Mouse (Mus musculus): ENCODE measurements around the gene Syne1.

Syne1 gene

DNA sequence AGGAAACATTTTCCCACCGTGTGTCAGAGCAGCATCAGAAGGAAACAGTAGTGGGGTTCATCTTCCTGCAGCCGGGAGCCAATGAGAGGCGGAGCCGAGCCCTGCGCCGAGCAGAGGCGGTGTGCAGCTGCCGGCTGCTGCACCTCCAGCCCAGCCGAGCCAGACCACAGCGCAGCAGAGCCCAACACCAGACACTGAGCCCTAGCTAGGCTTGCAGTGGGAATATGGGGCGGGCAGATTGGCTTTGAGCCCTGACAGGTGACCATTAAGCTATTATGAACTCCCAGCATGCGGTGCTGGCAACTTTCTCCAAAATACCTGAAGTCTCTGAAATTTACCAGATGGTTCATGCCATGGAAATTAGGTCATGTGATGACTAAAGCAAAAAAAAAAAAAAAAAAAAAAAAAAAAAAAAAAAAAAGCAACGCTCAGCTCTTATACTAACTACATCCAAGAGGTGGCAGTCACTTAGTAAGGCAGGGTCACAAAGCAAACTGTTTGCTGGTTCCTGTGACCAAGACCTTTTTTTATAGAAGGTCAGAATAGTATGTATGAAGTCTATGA lies 356.5 kb downstream of the Syne1 start:
- DNase-seq = peak; percentile 59

DNA sequence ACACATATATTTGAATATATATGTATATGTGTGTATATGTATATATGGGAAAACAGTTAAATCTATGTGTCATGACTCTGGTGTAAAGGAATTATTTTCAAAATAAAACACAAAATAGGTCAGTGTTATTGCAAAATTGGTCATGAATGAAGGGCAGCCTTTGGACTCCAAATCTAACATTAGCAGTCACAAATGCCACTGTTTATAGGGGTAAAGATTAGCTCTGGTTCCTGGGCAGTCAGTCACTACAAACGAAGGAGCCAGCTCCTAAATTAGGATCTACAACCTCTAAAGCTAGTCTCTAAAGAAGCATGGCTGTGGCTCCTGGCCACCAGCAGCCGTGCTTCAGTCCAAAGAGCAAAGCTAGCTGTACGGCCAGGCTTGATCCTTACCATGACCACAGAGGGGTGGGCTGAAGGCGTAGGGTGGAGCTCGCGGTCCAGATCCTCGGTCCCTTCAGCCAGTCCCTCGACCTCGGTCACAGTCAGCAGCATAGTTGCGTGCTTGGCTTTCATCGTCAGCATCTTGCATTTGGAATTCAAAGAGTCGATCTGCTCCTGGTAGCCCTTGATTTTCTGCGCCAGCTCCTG lies 357.1 kb downstream of the Syne1 start:
- no peak for DNase-seq

DNA sequence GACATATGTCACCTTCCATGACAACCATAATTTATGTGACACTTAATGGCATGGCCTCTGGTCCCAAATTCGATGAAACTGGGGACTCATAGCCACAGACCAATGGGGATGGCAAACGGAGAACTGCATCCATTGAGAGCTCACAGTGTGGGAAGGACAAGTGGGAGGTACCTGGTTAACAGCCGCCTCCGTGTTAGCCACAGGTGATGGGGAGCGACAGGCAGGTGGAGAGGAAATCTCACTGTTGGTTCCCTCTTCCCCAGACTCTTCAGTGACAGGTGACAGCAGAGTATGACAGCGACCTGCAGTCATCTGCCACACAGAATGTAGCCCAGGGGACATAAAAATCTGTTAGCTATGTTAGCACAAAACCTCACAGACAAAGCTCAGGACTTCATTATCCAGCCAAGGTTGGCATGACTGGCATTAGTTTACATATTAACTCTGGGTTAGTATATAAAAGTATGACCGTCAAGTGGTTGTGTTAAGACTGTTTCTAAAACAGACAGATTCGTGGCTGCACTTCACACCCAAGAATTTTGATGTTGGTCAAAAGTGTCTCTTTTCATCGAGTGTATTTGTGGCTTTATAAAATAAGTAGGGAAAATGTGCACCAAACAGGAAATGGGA lies 358.3 kb downstream of the Syne1 start:
- no peak for DNase-seq

DNA sequence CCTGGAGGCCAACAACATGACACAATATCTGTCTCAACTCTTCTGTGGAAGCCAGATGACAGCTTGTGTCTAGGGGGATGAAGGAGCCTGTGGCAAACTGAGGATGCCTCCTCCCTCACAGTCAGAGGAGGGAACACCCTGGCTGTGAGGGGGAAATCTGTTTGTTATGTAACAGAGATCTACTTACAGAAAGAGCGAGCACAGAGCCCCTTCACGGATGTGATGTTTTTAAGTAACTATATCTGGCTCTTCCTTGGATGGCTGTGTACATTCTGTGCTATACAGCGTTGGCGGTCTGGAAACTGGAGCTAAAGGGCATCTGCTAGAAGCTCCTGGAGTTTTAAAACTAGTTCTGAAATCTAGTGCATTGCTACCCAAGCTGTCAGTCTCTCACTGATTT lies 360.5 kb downstream of the Syne1 start:
- DNase-seq = no peak

DNA sequence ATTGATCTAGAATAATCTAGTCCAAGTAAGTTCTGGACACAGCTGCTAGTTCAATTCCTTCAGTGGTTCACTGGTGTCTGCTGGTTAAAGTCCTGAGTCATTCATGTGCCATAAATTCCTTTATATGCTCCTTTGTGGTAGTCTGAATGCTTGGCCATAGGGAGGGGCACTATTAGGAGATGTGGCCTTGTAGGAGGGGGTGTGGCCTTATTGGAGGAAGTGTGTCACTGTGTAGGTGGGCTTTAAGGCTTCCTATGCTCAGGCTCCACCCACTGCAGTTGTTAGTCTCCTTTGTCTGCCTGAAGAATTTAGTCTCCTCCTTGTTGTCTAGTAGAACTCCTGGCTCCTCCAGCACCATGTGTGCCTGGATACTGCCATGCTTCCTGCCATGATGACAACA lies 362.4 kb downstream of the Syne1 start:
- no peak for DNase-seq

DNA sequence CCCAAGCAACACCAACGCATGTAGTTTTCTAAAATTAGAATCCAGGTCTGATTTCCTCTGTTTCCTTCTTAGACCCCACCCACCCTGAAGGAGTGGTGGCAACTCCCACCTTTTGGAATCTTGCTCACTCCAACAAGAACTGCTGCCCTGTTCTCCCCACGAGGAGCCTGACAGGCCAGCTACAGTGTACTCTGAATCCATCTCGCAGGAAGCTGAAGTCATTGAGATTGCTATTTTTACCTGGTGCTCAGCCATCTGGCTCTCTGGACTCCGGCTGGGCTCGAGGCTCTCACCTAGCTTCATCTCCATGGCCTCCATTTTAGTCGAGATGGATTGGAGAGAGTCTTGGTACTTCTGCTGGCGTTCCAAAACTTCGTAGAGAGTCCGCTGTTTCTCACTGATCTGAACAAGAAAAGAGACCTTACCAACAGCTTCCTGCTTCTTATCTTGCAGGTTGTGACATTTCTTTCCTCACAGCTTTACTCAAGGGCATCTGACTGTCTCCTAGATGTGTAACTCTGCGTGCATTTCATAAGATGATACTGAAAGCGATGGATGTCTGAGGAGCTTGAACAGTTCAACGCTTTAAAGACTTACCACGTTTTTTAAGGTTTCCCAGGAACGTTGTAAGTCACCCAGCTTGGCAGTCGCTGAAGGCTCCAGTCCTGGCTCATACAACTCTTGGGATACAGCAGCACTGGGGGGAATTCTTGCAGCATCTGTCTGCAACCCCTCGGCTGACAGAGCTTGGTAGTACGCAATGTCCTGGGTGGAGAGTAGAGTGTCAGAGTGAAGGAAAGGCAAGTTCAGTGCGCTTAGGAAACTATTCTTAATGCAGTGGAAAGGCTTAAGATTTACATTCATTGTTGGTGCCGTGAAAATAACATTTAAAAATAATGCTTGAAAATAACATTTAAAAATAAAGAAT lies 365.9 kb downstream of the Syne1 start:
- no peak for DNase-seq

DNA sequence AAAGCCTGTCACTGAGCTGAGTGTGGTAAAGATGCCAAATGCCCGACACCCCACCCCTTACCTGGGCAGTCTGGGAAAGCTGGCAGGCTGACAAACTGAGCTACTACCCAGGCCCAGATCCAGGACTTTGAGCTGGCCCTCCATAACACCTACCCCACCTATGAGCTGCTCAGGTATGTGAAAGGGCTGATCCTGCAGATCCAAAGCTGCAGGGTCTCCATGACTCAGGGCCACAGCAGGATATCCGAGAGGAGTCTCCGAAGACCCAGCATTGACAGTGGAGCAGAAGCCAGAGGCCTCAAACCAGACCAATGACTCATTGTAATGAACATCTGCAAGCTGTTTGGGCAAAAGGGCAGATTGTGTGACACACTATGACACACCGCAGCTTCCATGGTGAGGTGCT lies 369.5 kb downstream of the Syne1 start:
- DNase-seq = no peak

DNA sequence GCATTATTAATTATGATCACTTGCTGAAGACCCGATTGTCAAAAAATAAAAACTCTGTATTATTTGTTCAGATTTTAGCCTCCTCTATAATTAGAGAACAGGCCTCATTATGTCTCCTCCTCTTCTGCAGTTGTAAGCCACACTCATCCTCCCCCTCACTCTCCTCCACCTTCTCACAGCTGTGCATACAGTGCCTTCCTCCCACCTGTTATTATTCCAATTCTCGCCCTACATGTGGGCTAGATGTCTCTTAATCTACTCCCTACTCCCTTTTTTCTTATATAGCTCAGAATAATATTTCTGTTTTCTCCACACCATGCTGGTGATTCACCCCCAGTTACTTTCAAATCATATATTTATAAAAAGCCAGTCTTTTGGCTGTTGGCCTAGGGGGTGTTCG lies 371.4 kb downstream of the Syne1 start:
- no peak for DNase-seq

DNA sequence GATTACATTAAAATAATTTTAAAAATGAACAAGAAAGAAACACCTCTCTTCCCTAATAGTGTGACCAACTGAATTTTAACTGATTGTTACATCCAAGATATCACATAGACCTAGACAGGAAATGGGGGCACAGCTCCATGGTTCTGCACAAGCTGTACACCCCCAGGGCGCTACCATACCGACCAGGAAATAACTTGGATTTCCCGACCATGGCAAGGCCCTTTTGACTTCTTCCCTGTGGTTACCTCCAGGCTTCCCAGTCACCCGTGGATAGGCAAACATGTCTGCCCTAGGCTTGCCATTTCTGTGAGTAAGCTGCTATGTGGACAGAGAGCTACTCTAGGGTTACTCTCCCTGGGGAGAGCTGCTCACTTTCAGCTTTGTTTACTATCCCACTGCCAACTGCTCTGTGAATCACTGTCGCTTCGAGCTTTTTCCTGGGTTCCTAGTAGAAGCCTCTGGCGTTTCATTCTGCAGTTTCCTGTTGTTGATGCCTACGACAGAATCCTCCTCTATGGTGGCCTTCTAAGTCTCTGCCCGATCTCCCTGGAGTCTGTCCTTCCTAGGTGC lies 373.8 kb downstream of the Syne1 start:
- DNase-seq = peak; percentile 16

DNA sequence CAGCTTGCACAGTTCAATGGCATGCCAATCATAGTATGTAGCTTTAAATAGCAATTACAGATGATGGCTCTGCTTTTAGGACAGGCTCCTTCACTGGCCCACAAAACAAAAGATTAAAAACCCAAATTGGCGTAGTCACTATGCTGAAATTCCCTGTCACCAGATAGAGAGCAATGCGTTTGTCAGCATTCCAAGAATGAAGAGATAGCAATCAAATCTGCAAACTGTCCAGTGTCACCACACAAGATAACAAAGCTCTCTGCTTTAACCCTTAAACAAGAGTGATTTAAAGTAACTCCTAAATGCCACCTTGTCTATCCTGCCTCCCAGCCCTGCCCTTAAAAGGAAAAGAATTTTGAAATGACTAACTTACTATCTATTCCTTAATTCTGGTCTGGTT lies 374.9 kb downstream of the Syne1 start:
- DNase-seq = no peak

DNA sequence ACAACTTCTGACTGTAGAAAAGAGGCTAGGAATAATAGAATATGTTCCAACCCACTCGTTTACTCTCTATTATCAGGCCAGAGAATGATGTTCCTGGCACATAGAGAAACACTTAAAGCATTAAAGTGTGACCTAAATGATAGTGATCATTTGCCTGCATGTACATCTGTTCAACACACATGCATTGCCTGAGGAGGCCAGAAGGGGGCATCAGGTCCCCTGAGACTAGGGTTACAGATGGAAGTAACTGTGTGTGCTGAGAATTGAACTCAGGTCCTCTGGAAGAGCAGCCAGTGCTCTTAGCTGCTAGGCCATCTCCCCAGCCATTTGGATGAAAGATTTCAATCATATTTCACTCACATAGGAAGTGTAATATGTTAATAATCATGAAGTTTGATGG lies 380.9 kb downstream of the Syne1 start:
- DNase-seq = no peak

DNA sequence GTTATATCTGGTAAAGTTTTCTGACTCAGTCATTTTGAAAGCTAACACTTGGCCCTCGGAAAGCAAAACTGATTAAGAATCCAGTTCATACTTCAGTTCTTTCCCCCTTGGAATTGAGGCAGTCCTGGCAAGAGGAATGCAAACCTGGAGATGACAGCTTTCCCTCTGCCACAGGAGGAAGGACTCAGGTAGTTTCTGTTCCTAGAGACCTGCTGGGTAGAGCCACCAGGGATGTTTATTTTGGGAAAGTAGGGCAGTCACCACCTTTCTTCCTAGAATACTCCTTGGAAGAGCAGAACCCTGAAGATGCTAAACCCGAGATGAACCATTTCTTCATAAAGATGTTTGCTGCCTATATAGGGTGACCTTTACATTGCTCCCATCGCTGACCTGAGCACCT lies 383.8 kb downstream of the Syne1 start:
- DNase-seq = no peak

DNA sequence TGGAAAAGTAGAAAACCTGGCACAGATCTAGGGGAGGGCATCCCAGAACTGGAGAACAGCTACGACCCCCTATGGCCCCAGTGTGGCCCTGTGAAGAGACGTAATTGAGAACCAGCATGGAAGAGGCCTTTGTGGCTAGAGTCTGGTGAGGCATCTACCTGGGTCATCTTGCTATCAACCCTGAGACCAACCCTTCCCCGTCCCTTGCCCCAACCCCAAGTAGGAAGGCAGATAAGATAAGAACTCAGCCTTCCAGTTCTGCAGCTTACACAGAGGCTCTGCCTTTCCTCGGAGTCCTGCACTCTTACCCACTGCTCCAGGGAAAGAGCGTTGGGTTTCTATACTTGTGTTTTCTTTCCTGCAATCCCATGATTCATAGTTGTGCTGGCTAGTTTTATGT lies 385.8 kb downstream of the Syne1 start:
- no peak for DNase-seq

DNA sequence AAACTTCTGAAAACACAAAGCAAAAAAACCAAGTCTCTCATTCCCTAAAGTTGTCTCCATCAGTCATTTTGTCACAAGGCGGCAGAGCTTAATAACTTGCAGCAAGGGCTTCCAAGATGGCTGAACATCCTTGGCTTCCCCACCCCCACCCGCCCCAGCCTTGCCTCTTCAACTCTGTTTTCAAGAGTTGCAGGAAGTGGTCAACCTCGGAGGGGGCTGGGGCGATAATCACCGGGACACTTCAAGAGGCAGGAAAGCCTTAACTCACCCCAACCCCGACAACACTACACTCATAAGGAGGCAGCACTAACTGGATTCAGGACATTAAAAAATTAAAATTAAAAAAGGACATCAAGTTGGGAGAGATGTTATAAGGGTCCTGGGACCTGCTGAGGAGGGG lies 387.5 kb downstream of the Syne1 start:
- DNase-seq = peak; percentile 26

DNA sequence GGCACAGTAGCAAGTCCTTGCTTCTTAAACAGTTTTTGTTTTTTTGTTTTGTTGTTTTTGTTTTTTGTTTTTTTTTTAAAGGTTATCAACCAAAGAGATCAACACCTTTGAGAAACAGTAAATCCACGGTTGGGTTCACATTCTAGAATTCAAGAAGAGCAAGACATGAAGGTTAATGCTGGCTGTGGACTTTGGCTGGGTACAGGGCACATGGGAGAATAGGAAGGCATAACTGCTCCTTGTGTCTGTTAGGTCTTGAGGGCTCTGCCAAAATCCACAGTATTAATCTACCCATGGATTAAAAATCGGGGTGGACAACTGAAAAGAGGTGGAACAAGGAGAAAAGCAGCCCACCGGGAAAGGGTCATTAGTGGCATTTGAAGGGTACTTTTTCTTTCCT lies 388.0 kb downstream of the Syne1 start:
- DNase-seq = no peak

DNA sequence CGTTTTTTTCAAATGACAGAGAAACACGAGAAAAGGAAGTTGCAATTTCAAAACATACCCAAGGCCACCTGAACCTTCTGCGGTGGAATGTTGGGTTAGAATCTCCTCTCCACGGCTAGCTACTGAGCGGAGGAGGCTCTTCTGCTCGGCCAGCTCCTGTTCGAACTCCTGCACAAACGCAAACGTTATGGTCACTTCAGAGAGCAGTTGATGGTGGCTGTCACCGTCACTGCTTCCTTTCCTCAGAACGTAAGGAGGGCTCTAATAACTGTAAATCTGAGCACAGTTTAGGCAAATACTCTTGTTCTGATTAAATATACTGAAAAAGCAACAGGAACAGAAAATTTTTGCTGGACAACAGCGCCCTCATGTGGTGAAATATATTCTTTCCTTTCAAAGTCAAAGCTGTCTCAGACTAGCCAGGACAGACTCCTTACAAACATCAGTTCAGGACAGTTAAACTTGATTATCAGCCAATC lies 389.8 kb downstream of the Syne1 start:
- peak; percentile 76 for DNase-seq

DNA sequence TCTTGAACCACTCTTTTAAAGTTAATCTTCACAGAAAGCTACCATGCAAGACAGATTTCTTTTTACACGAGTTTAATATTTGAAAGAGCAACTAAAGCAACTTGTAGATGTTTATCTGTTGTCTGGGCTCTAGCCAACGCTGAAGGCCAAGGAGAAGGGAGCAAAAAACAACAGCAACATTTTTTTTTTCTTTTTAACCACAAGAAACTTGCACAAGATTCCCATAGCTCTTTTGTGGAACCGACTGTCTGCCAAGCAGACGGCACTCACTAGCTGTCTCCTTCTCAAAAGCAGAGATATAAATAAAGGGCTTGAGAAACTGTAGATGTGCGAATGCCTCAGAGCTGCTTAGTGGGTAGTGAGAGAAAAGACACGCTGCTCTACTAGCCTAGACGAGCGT lies 391.6 kb downstream of the Syne1 start:
- DNase-seq = peak; percentile 18

DNA sequence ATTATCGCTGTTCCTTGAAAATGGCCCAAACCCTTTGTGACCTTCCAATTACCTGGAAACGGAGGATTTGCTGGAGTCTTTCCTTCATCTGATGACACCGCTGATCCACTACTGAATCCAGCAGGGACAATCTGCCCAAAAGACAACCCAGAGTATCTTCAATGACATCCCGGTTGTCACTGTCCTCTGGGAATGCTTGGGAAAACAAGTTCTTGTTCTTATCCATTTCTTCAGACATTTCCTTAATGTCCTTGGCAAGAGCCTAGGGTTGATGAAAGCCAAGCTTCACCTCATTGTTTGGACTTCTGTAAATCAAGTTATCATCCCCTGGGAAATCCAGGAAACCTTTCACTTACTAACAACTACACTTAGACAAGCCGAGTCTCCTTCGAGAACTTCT lies 398.2 kb downstream of the Syne1 start:
- DNase-seq = no peak

DNA sequence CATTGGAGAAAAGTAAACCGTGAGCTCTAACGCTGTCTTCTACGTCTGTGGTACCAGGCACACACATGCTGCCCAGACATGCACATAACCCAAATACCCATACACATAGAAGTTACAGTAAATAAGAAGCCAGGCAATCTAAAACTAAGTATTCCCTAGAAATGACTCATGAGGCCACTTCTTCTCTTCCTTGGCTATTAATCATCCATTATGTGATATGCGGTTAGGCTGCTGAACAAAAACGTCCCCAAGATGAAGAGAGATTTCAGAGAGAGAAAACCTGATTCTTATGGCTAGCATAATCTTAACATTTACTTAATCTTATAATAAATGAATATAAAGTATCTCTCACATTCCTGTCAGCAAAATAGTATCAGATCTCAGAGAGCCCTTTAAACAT lies 409.8 kb downstream of the Syne1 start:
- DNase-seq = no peak

DNA sequence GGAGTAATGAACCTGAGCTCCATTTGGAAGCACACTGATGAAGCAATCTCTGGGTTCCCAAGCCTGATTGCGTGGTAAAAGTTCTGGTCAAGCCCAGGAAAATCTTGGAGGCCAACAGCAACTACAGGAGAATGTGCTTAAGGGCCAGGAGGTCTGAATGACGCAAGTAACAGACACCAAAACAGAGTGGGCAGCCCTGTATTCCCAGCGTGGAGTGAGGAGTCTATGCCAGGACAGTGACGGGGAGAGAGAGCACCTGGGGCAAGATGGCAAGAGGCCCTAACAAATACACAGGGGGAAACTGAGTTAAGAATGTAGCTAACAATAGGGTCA lies 411.4 kb downstream of the Syne1 start:
- DNase-seq = no peak

DNA sequence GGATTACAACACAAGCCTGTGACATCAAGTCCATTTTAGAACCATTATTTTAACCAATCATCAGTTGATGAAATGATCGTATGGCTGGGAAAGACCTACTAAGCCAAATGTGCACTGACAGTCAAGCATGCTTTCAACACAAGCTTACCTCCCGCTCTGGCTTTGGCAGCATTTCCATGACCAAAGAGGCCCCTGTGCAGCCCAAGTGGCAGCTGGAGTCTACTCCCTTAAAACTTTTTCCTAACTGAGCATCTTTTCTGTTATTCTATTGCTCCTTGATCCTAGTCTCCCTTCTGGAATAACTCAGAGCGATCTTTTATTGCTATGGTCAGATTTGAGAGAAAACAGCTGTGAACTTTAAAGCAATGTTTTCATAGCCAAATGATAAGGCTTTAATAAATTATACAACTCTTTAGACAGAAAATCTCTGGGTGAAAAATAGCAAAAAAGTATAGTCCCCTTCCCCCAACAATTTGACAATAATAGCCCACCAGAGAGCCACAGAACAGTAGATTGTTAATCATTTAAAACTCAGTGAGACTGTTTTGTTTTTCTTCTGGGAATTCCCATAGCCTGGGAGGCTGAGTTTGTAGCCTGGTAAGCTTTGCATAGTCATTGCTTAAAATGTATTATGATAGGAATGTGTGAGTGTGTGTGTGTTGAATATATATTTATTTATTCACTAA lies 411.9 kb downstream of the Syne1 start:
- DNase-seq = no peak

DNA sequence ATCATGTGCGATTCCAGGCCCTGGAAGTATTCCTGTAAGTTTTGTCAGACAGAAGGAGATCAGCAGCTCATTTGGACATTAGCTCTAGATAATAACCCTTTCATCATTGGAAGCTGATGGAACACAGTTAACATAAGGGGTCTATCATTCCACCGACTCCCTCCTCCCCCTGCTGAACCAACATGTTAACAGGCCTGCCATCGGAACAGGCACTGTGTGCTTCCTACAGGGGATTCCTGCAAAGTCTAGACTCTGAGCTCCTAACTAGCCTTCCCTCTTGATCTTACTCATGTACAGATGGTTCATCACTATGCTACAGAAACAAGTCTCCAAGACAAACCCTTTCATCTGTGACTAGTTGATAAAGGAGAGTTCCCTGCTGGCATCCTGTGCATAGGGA lies 419.2 kb downstream of the Syne1 start:
- DNase-seq = no peak

DNA sequence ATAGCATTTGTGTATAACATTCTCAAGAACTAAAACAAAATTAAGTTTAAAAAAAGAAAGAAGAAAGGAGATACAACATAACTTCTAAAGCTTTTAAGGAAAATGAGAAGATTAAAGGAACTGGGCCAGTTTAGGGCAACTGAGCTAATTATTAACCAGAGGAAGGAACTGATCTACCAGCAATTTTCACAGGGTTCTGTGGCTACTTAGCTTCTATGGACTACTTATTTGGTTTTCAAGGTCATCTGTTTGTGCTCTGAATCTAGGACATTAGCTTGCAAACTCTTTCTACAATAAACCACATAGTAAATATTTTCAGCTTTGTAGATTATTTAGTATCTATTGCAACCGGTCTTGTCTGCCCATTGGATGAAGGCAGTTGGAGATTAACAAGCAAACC lies 420.8 kb downstream of the Syne1 start:
- DNase-seq = no peak
